Mouse (Mus musculus) embryonic fibroblast, embryonic 13.5 days (primary cell): ENCODE results near the gene Hnrnpc.
A peak's percentile ranks its signal among the peaks of the same experiment; 100 is the strongest.

Source experiments
- CTCF ChIP-seq: IDR thresholded peaks from 2 replicates; pipeline ENCODE4 v1.5.1; 2011; ENCODE audit warnings: mild to moderate bottlenecking, control low read depth, low read length, moderate library complexity, borderline replicate concordance; ENCODE audit not compliant: insufficient read depth
- POLR2A ChIP-seq: IDR thresholded peaks from 2 replicates; pipeline ENCODE4 v1.6.1; 2011; ENCODE audit warnings: low read depth, mild to moderate bottlenecking, control low read depth, low read length, moderate library complexity

DNA sequence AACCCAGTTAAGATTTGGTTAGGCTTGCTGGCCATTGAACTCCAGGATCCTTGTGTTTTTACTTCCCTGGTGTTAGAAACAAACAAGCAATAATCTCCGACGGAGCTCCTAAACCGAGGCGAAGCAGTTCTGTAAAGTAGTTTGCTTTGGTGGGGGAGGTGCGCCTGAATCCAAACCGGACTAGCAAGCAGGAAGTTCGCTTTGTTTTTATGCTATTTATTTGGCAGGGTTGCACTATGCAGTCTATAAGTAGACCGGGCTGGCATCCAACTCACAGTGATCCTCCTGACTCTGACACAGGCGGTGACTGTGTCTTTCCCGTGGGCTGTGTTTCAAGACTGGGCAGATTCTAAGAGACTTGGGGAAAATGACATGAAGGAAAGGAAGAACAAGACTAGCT is 2.9 kb upstream of the Hnrnpc start:
- no peak for TF ChIP-seq CTCF
- 0 out of 2 replicates have a peak, but pooled peaks have one; percentile 15 for TF ChIP-seq POLR2A
